Mouse (Mus musculus) small intestine, adult 2 months (tissue): ENCODE measurements around the gene Selplg.

Experiments used
- CTCF ChIP-seq: fragments of 200-500 bp; IDR thresholded peaks from 2 replicates; pipeline ENCODE4 v1.5.1; 2012; ENCODE audit warnings: low read depth, mild to moderate bottlenecking, control low read depth, inconsistent platforms, low read length, moderate library complexity, mixed read lengths; ENCODE audit not compliant: insufficient replicate concordance, insufficient read length; ENCODE audit errors: extremely low read depth
- POLR2A ChIP-seq: fragments of 200-500 bp; IDR thresholded peaks from 2 replicates; pipeline ENCODE4 v1.6.1; 2012; ENCODE audit warnings: low read depth, mild to moderate bottlenecking, control low read depth, inconsistent platforms, low read length, moderate library complexity

DNA sequence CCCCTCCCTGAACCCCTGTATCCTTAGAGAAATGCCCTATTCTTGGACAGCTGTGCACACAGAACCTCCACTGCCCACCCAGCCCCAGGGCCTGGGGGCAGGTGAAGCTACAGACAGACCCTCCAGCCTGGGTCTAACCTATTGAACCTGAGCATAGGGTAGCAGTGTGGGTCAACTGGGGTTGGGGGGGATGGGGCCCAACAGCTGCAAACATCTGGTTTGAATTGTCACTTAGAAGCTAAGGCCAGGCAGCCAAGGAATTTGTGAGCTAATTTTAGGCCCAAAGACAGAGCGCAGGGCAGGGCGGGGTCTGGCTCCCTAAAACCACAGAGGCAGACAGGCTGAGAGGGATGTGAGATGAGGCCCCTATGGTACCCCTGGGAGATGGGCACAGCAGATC, 24.3 kb downstream of the Selplg start:
- no peak for TF ChIP-seq CTCF
- TF ChIP-seq POLR2A, result no peak
